Mouse (Mus musculus) cortical plate, adult 2 months (tissue): ENCODE results near the gene Mthfsl. TPM values are rescaled to one million over a fixed set of nuclear protein-coding genes. Genes with fewer than 3 reads are reported as not detected.
"Not testable (repeated sequence)": the region's sequence is repeated elsewhere in the genome, so short reads cannot be mapped to it uniquely, and the experiment has no call there.

Experiments used
- H3K27ac ChIP-seq: fragments of 200-500 bp; 2 replicates; pipeline ENCODE4 v1.5.1; 2012; ENCODE audit warnings: low read length, control low read depth, inconsistent platforms; ENCODE audit not compliant: insufficient read depth
- H3K4me1 ChIP-seq: fragments of 200-500 bp; 2 replicates; pipeline ENCODE4 v1.6.1; 2011; ENCODE audit warnings: low read length; ENCODE audit not compliant: control insufficient read depth, insufficient read depth
- H3K4me3 ChIP-seq: fragments of 200-500 bp; 2 replicates; pipeline ENCODE4 v1.5.1; 2011; ENCODE audit warnings: mild to moderate bottlenecking, low read length, control low read depth; ENCODE audit not compliant: insufficient read depth
- CTCF ChIP-seq: fragments of 200-500 bp; IDR thresholded peaks from 2 replicates; pipeline ENCODE4 v1.5.1; 2011; ENCODE audit warnings: mild to moderate bottlenecking, control low read depth, low read length; ENCODE audit not compliant: insufficient read depth; ENCODE audit errors: extremely low read depth
- POLR2A ChIP-seq: fragments of 200-500 bp; IDR thresholded peaks from 2 replicates; pipeline ENCODE4 v1.6.1; 2011; ENCODE audit warnings: mild to moderate bottlenecking, low read length, control low read depth; ENCODE audit not compliant: insufficient read depth; ENCODE audit errors: extremely low read depth
- polyA plus RNA-seq: library from polyadenylated mRNA; depleted of rRNA; stranded (reverse); fragments of >200 nt; gene quantifications from 2 replicates; pipeline ENCODE4 v1.2.3, GENCODE M21; 2012; rRNA removed

The Mthfsl gene
- polyA plus RNA-seq, 1 experiment: 37.1 TPM

- not testable (repeated sequence) for H3K4me1 ChIP-seq, H3K27ac ChIP-seq
Measured at GRCm38 (mm10) chr9:88710439-88710838, 9.7 kb downstream of the Mthfsl start.

DNA sequence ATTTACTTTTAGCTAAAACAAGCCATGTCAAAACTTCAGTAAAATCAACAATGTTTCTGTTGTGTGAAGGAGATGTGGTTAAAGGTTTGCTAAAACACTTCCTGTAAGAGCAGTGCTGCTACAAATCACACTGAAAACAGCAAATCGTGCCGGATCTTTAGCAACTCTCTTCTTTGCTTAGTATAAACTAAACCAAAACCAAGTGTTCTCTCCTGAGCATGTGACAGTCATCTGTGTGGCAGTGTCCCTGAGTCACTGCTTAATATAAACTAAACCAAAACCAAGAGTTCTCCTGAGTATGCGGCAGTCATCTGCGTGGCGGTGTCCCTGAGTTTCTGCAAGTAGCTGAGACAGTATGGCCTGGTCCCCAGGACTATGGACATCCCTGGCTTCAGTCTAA is 10.3 kb downstream of the Mthfsl start:
- not testable (repeated sequence) for H3K27ac ChIP-seq, H3K4me1 ChIP-seq, H3K4me3 ChIP-seq

More at GRCm38 (mm10) chr9:88710439-88710838, 9.7 kb downstream of the Mthfsl start:
- H3K4me3 ChIP-seq: not testable (repeated sequence)

- Histone ChIP-seq H3K4me3 (no peak overlapping the region), H3K27ac (no peak overlapping the region), H3K4me1 (no peaks in the 10 kb centered on the region)
- TF ChIP-seq POLR2A (no peak), CTCF (no peak)
Measured at GRCm38 (mm10) chr9:88709304-88709703, 10.8 kb downstream of the Mthfsl start.

- Histone ChIP-seq H3K4me1 (no peaks in the 10 kb centered on the region), H3K4me3 (no peak overlapping the region), H3K27ac (no peak overlapping the region)
- TF ChIP-seq POLR2A (no peak), CTCF (no peak)
Measured at GRCm38 (mm10) chr9:88706700-88707099, 13.4 kb downstream of the Mthfsl start.

DNA sequence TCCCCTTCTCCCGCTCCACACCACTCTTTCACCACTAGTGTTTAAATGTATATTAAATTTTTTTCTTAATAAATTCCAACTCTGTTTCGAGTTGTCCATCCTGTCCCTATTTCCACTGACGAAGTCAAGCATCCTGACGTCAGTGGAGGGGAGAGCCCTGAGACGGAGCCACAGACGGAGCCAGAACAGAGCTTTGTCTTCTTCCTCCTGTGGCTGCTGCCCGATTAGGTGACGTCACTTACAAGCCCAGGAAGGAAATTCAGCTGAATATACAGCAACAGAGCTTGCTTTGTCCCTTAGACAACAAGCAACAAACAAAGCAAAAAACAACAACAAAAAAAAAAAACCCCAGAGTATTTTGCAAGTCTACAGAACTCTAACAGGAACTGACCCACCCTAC is 14.9 kb downstream of the Mthfsl start:
- H3K4me1 ChIP-seq, H3K27ac ChIP-seq, H3K4me3 ChIP-seq: not testable (repeated sequence)

DNA sequence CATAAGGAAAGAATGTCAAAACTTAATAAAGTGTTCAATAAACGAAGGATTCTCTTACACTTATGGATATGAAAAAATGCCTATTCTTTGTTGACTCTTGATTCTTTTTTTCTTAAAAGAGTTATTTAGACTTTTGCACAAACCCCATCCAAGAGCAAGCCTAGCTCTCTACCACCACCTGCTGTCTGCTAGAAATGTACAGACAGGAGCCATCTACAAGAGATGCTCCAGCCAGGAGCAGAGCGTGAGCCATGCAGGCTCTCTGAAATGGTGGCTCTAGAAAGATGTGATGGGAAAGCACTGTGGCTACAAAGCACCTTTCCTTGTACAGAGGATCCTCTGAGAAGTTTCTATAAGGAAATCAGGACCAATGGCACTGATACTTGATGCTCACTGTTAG is 21.4 kb downstream of the Mthfsl start:
- not testable (repeated sequence) for H3K4me3 ChIP-seq, H3K27ac ChIP-seq, H3K4me1 ChIP-seq

GRCm38 (mm10) chr9:88691307-88691706 is 28.8 kb downstream of the Mthfsl start:
- H3K4me1 ChIP-seq, H3K27ac ChIP-seq, H3K4me3 ChIP-seq: not testable (repeated sequence)

DNA sequence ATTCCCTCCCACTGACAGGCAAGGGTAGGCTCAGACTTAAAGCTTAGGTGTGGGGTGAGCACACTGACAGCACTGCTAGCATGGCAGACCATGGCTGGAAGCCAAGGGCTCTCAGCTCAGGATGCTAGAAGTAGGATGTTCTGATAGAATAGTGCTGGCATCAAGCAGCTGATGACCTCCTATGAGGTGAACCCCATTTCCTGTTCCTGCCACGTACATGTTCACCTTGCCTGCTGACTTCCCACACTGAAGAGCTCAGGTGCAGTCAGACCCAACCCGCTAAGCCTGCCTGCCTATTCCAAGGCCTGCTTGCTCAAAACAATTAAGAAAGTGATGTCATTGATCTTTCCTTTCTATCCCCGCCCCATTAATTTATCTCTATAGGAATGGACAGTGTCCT is 30.6 kb downstream of the Mthfsl start:
- not testable (repeated sequence) for H3K4me3 ChIP-seq, H3K27ac ChIP-seq, H3K4me1 ChIP-seq

- not testable (repeated sequence) for H3K4me1 ChIP-seq, H3K27ac ChIP-seq, H3K4me3 ChIP-seq
Measured at GRCm38 (mm10) chr9:88686719-88687118, 33.4 kb downstream of the Mthfsl start.

GRCm38 (mm10) chr9:88658341-88658740 is 61.8 kb downstream of the Mthfsl start:
- H3K4me3 ChIP-seq, H3K27ac ChIP-seq, H3K4me1 ChIP-seq: not testable (repeated sequence)

DNA sequence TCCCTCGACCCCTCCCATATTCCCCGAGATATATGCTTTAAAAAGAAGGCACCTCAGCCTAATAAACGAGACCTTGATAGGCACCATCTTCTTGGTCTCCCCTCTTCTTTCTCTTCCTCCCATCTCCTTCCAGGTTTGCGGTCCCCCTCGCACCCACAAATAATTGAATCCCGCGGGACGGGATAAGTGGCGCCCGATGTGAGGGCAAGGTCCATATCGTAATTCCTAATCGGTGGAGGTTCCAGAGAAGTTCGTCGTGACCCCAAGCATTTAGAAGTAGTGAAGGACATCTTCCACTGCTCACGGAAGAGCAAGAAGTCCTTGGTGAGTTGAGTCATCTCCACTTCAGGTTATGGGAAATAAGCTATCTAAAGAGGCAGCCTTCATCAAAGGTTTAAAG is 69.4 kb downstream of the Mthfsl start:
- not testable (repeated sequence) for H3K27ac ChIP-seq, H3K4me1 ChIP-seq, H3K4me3 ChIP-seq

Other genes with a start within 250 kb of the Mthfsl start
- 22.9 and 23.9 TPM in 2 replicates for gene Syncrip, start 237.7 kb downstream of the Mthfsl start, polyA plus RNA-seq
- 18.1 and 19.6 TPM in 2 replicates for gene Zfp949, start 172.3 kb downstream of the Mthfsl start, polyA plus RNA-seq
- gene Trim43a, start 139.4 kb downstream of the Mthfsl start, polyA plus RNA-seq: 0.66 and 0.71 TPM in 2 replicates
- 0.34 TPM in 1 of 2 replicates, not detected in the other for gene Bcl2a1d, start 11.6 kb upstream of the Mthfsl start, polyA plus RNA-seq
- gene Trim43c, start 118.9 kb upstream of the Mthfsl start, polyA plus RNA-seq: not detected in 2 replicates
- gene Bcl2a1a, start 236.6 kb upstream of the Mthfsl start, polyA plus RNA-seq: 0.67 and 0.72 TPM in 2 replicates